ENCODE assay signal across 20 mouse cellular contexts in genomic region chr12:85203699-85204098, GRCm38 (mm10). TPM values are rescaled to one million over a fixed set of nuclear protein-coding genes. Genes with fewer than 3 reads are reported as not detected.
"Had no signal": no experiment of that assay in that cellular context is flagged by ENCODE, and none has a peak within 500 bp of the region (broad histone marks: within the 10 kb centered on the region; RNA-seq: fewer than 3 reads in every experiment).

No protein-coding gene starts in this region.

- H3K9ac ChIP-seq: kidney, embryonic 15.5 days; liver, embryonic 13.5 days; lung, embryonic 14.5 days; midbrain, embryonic 12.5 days; midbrain, embryonic 15.5 days; neural tube, embryonic 12.5 days; neural tube, embryonic 15.5 days; stomach, embryonic 15.5 days had no signal

- H3K9me3 ChIP-seq: kidney, embryonic 15.5 days; liver, embryonic 13.5 days; midbrain, embryonic 12.5 days; midbrain, embryonic 15.5 days; neural tube, embryonic 12.5 days; neural tube, embryonic 15.5 days; stomach, embryonic 15.5 days had no signal

- H3K4me3 ChIP-seq: kidney, embryonic 15.5 days; left cerebral cortex, adult 2 months; liver, embryonic 13.5 days; midbrain, embryonic 12.5 days; midbrain, embryonic 15.5 days; neural tube, embryonic 12.5 days; neural tube, embryonic 15.5 days; stomach, embryonic 15.5 days had no signal

- DNase-seq: kidney, adult 8-10 months; kidney, postnatal 10 days; layer of hippocampus, postnatal 36 days; liver, embryonic 13.5 days; lung, embryonic 14.5 days; lung, postnatal 14 days; right cerebral cortex, adult 18-20 months; right cerebral cortex, postnatal 25 days; spleen, adult 18-20 months; thymus, adult 2 months; thymus, postnatal 14 days had no signal

- H3K4me2 ChIP-seq: kidney, embryonic 15.5 days; liver, embryonic 13.5 days; lung, embryonic 14.5 days; midbrain, embryonic 12.5 days; midbrain, embryonic 15.5 days; neural tube, embryonic 12.5 days; neural tube, embryonic 15.5 days; stomach, embryonic 15.5 days had no signal

- H3K27me3 ChIP-seq: kidney, embryonic 15.5 days; liver, embryonic 13.5 days; midbrain, embryonic 15.5 days; neural tube, embryonic 12.5 days; neural tube, embryonic 15.5 days; stomach, embryonic 15.5 days had no signal

- H3K27ac ChIP-seq: kidney, embryonic 15.5 days; left cerebral cortex, adult 2 months; liver, embryonic 13.5 days; macrophage; midbrain, embryonic 12.5 days; midbrain, embryonic 15.5 days; neural tube, embryonic 12.5 days; neural tube, embryonic 15.5 days; stomach, embryonic 15.5 days had no signal

- H3K36me3 ChIP-seq: kidney, embryonic 15.5 days; liver, embryonic 13.5 days; midbrain, embryonic 12.5 days; midbrain, embryonic 15.5 days; neural tube, embryonic 12.5 days; neural tube, embryonic 15.5 days; stomach, embryonic 15.5 days had no signal

- ATAC-seq: midbrain, embryonic 15.5 days had no signal

RNA-seq across cellular contexts. Expression of gene Pgf, which starts 26.1 kb away (rescaled TPM):
- polyA plus RNA-seq: liver, adult 2 months had no signal

RNA-seq across cellular contexts. Expression of gene Rps6kl1, which starts 52.6 kb away (rescaled TPM):
- polyA plus RNA-seq: macrophage had no signal
